Mouse (Mus musculus): ENCODE results near the gene Notch2. TPM values are rescaled to one million over a fixed set of nuclear protein-coding genes. Genes with fewer than 3 reads are reported as not detected.

Notch2 gene
- polyA plus RNA-seq, 1 experiment from 2014 or later, result 9.0 TPM

- no peak overlapping the region for H3K9ac ChIP-seq (replicated peaks)
- no peaks in the 10 kb centered on the region for H3K9me3 ChIP-seq (replicated peaks)
- H3K36me3 ChIP-seq, result no peaks in the 10 kb centered on the region
- H3K4me3 ChIP-seq (replicated peaks), result no peak overlapping the region
- ATAC-seq (ENCODE audit: low FRiP score), result no peak
- H3K4me1 ChIP-seq, result peaks cover 42% of the 10 kb centered on the region
- no peak overlapping the region for H3K4me2 ChIP-seq
- no peaks in the 10 kb centered on the region for H3K27me3 ChIP-seq (replicated peaks)
- H3K27ac ChIP-seq (replicated peaks), result no peak overlapping the region
- 90% methylated on average over 20 of the region's 20 CpGs for WGBS
Observed at GRCm38 (mm10) chr3:98055808-98056728, 42.7 kb downstream of the Notch2 start.

- Histone ChIP-seq H3K9ac (replicated peaks) (no peak overlapping the region), H3K36me3 (no peaks in the 10 kb centered on the region), H3K4me3 (replicated peaks) (no peak overlapping the region), H3K27ac (replicated peaks) (no peak overlapping the region; the same call in 1 of the 2 replicates), H3K9me3 (replicated peaks) (no peaks in the 10 kb centered on the region), H3K27me3 (replicated peaks) (no peaks in the 10 kb centered on the region), H3K4me1 (peaks cover 42% of the 10 kb centered on the region), H3K4me2 (no peak overlapping the region)
- no peak for ATAC-seq (ENCODE audit: low FRiP score)
- WGBS, result 91% methylated on average over 6 of the region's 6 CpGs
Observed at GRCm38 (mm10) chr3:98056956-98057365, 43.6 kb downstream of the Notch2 start.

DNA sequence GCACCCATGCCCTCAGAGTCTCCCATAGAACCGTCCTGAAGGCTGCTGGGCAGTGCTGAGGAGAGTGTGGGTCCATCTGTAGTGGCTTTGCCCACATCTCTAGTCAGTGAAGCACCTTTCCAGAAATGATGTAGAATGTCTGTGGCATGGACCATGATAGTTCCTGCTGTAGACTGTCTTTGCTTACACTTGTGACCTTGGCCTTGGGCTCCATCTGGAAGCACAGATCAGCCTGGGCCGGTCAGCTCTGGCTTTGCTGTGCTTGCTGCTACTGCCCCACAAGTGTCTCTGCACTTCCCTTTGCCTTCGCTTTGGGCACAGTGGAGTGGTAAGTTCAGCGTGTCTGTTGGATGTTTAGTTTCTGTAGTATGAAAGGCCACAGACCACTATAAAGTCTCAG, 45.7 kb downstream of the Notch2 start:
- no peak overlapping the region for H3K4me3 ChIP-seq (replicated peaks)

GRCm38 (mm10) chr3:98060981-98061660, 47.8 kb downstream of the Notch2 start:
- Histone ChIP-seq H3K4me3 (replicated peaks) (no peak overlapping the region), H3K4me2 (0 out of 2 replicates have a peak overlapping the region, but pooled peaks have one; percentile 7), H3K36me3 (no peaks in the 10 kb centered on the region), H3K27me3 (replicated peaks) (no peaks in the 10 kb centered on the region), H3K4me1 (peaks cover 47% of the 10 kb centered on the region), H3K9ac (replicated peaks) (no peak overlapping the region), H3K9me3 (replicated peaks) (no peaks in the 10 kb centered on the region), H3K27ac (replicated peaks) (peak overlapping the region; percentile 79; the same call in 1 of the 2 replicates)
- ATAC-seq (ENCODE audit: low FRiP score), result peak; percentile 31
- WGBS, result 13% methylated on average over 7 of the region's 7 CpGs

More for the DNA sequence above, 45.7 kb downstream of the Notch2 start:
- H3K27ac ChIP-seq (replicated peaks), result no peak overlapping the region
- H3K4me1 ChIP-seq, result peaks cover 53% of the 10 kb centered on the region
- H3K4me2 ChIP-seq, result no peak overlapping the region
- H3K36me3 ChIP-seq, result no peaks in the 10 kb centered on the region
- H3K9ac ChIP-seq (replicated peaks), result no peak overlapping the region
- ATAC-seq (ENCODE audit: low FRiP score), result no peak
- H3K9me3 ChIP-seq (replicated peaks), result no peaks in the 10 kb centered on the region
- H3K27me3 ChIP-seq (replicated peaks), result no peaks in the 10 kb centered on the region
- 88% methylated on average over 4 of the region's 4 CpGs for WGBS

- peak; percentile 12 for ATAC-seq (ENCODE audit: low FRiP score)
- peak overlapping the region; percentile 79 for H3K27ac ChIP-seq (replicated peaks)
- H3K9me3 ChIP-seq (replicated peaks), result no peaks in the 10 kb centered on the region
- no peaks in the 10 kb centered on the region for H3K27me3 ChIP-seq (replicated peaks)
- H3K4me1 ChIP-seq, result peaks cover 47% of the 10 kb centered on the region
- no peak overlapping the region for H3K4me3 ChIP-seq (replicated peaks)
- WGBS, result 46% methylated on average over 13 of the region's 13 CpGs
- H3K4me2 ChIP-seq, result no peak overlapping the region
- H3K9ac ChIP-seq (replicated peaks), result no peak overlapping the region
- H3K36me3 ChIP-seq, result no peaks in the 10 kb centered on the region
Observed at GRCm38 (mm10) chr3:98061661-98062330, 48.5 kb downstream of the Notch2 start.

GRCm38 (mm10) chr3:98062591-98063185, 49.4 kb downstream of the Notch2 start:
- Histone ChIP-seq H3K27ac (replicated peaks) (peak overlapping the region; percentile 79), H3K4me2 (no peak overlapping the region), H3K4me3 (replicated peaks) (no peak overlapping the region), H3K9ac (replicated peaks) (no peak overlapping the region), H3K9me3 (replicated peaks) (no peaks in the 10 kb centered on the region), H3K27me3 (replicated peaks) (no peaks in the 10 kb centered on the region), H3K4me1 (peaks cover 47% of the 10 kb centered on the region), H3K36me3 (no peaks in the 10 kb centered on the region)
- 52% methylated on average over 1 of the region's 1 CpGs for WGBS
- 0 out of 2 replicates have a peak, but pooled peaks have one; percentile 1 for ATAC-seq (ENCODE audit: low FRiP score)

DNA sequence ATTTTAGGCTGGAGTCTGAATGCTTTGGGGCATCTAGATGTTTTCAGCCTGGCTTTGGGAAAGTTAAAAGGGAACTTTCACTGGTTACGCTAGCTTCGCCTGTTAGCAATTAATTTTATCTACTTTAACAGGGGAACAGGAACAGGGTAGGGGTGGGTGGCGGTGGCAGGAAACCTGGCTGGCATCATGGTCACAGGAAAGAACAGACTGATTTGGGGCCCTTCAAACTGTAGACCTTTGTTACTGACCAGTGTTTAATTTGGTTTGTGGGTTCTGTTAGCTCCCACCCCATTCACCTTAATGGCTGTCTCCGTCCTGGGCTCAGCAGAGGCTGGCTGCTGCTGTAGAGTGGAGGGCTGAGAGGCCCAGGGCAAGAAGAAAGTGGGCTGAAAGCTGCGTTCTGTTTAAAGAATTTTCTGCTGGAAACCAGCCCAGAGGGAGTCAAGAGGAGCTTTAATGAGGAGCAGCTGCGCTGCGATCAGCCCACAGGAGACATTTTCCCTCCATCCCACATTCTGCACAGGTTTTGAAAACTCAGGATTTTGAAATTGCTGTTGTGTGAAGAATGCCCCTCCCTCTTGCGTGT, 50.0 kb downstream of the Notch2 start:
- Histone ChIP-seq H3K4me3 (replicated peaks) (no peak overlapping the region), H3K9ac (replicated peaks) (no peak overlapping the region), H3K4me2 (0 out of 2 replicates have a peak overlapping the region, but pooled peaks have one; percentile 19), H3K36me3 (no peaks in the 10 kb centered on the region), H3K27me3 (replicated peaks) (no peaks in the 10 kb centered on the region), H3K9me3 (replicated peaks) (no peaks in the 10 kb centered on the region), H3K4me1 (peaks cover 52% of the 10 kb centered on the region), H3K27ac (replicated peaks) (peak overlapping the region; percentile 79)
- peak; percentile 22; the same call in 1 of the 2 replicates for ATAC-seq (ENCODE audit: low FRiP score)
- WGBS, result 28% methylated on average over 8 of the region's 8 CpGs

DNA sequence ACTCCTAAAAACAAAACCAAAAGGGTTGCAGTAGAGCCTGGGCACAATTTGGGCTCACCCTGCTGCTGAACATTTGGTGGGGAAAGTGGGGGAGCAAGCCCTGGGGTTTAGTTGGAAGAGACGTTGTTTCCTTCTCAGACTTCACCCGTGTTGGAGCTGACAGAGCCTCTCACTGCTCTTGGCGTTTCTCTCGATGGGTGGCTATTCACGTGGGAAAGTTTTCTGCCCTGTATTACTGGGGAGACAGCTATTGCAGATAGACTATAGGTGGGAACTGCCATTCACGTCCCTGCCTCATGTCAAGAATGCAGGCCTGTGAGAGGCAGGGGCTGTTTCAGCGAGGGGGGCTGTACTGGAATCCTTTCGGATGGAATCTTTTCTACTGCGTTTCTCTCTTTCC, 50.5 kb downstream of the Notch2 start:
- 22% methylated on average over 9 of the region's 9 CpGs for WGBS
- H3K9me3 ChIP-seq (replicated peaks), result no peaks in the 10 kb centered on the region
- H3K4me3 ChIP-seq (replicated peaks), result no peak overlapping the region
- no peak overlapping the region for H3K9ac ChIP-seq (replicated peaks)
- H3K4me1 ChIP-seq, result peaks cover 52% of the 10 kb centered on the region
- ATAC-seq (ENCODE audit: low FRiP score), result no peak
- no peaks in the 10 kb centered on the region for H3K36me3 ChIP-seq
- no peaks in the 10 kb centered on the region for H3K27me3 ChIP-seq (replicated peaks)
- H3K4me2 ChIP-seq, result 0 out of 2 replicates have a peak overlapping the region, but pooled peaks have one; percentile 19
- H3K27ac ChIP-seq (replicated peaks), result peak overlapping the region; percentile 79

DNA sequence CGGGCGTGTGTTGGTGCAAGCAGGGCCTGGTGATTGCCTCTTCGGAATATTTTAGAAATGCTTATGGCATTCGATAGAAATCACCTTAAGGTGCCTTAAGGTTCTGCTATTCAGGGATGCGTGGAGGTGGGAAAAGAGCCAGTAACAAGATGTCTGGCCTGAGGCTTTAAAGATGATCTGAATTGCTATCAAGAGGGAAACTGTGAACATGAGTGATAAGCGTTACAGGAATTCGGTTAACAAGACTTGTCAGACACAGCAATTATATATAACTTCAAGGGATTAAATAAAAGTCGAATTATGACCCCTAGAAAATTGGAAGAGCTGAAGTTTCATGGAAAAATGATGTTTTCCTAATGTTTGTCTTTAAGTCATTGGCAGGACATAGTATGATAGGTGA, 51.7 kb downstream of the Notch2 start:
- no peak for ATAC-seq (ENCODE audit: low FRiP score)
- no peak overlapping the region for H3K4me3 ChIP-seq (replicated peaks)
- H3K9ac ChIP-seq (replicated peaks), result no peak overlapping the region
- peaks cover 52% of the 10 kb centered on the region for H3K4me1 ChIP-seq
- H3K9me3 ChIP-seq (replicated peaks), result no peaks in the 10 kb centered on the region
- no peak overlapping the region for H3K4me2 ChIP-seq
- WGBS, result 82% methylated on average over 8 of the region's 8 CpGs
- peak overlapping the region; percentile 79; the same call in 1 of the 2 replicates for H3K27ac ChIP-seq (replicated peaks)
- no peaks in the 10 kb centered on the region for H3K27me3 ChIP-seq (replicated peaks)
- H3K36me3 ChIP-seq, result no peaks in the 10 kb centered on the region

- H3K9me3 ChIP-seq (replicated peaks), result no peaks in the 10 kb centered on the region
- no peak overlapping the region for H3K4me2 ChIP-seq
- WGBS, result 81% methylated on average over 3 of the region's 3 CpGs
- H3K27me3 ChIP-seq (replicated peaks), result no peaks in the 10 kb centered on the region
- H3K4me3 ChIP-seq (replicated peaks), result no peak overlapping the region
- H3K4me1 ChIP-seq, result peaks cover 39% of the 10 kb centered on the region
- H3K9ac ChIP-seq (replicated peaks), result no peak overlapping the region
- ATAC-seq (ENCODE audit: low FRiP score), result no peak
- H3K36me3 ChIP-seq, result no peaks in the 10 kb centered on the region
- no peak overlapping the region for H3K27ac ChIP-seq (replicated peaks)
Observed at GRCm38 (mm10) chr3:98066434-98066833, 53.1 kb downstream of the Notch2 start.

GRCm38 (mm10) chr3:98067413-98067812, 54.1 kb downstream of the Notch2 start:
- H3K4me2 ChIP-seq, result no peak overlapping the region
- H3K4me3 ChIP-seq (replicated peaks), result no peak overlapping the region
- H3K9me3 ChIP-seq (replicated peaks), result no peaks in the 10 kb centered on the region
- ATAC-seq (ENCODE audit: low FRiP score), result no peak
- WGBS, result 83% methylated on average over 3 of the region's 3 CpGs
- no peaks in the 10 kb centered on the region for H3K36me3 ChIP-seq
- no peaks in the 10 kb centered on the region for H3K27me3 ChIP-seq (replicated peaks)
- no peak overlapping the region for H3K27ac ChIP-seq (replicated peaks)
- no peak overlapping the region for H3K9ac ChIP-seq (replicated peaks)
- peaks cover 29% of the 10 kb centered on the region for H3K4me1 ChIP-seq

All from neural tube, embryonic 15.5 days (tissue).